Mouse (Mus musculus) kidney, postnatal 0 days (tissue): ENCODE measurements around the gene Pde3a. TPM values are rescaled to one million over a fixed set of nuclear protein-coding genes. Genes with fewer than 3 reads are reported as not detected.

ENCODE experiments used
- ATAC-seq: fragments of 200-750 bp; cut with Nextera tagmentation; replicated peaks from 2 replicates; pipeline ENCODE4 v1.8.0; 2017; ENCODE audit warnings: low read depth, moderate number of reproducible peaks, moderate TSS enrichment, moderate library complexity; ENCODE audit not compliant: low FRiP score
- DNase-seq: peaks from one replicate; pipeline ENCODE4 v3.0.0-alpha.2; 2016; ENCODE audit warnings: low spot score
- H3K27ac ChIP-seq: fragments of 300-500 bp; sonication (generic); 2 replicates; pipeline ENCODE4 v1.5.1; 2014; ENCODE audit warnings: mild to moderate bottlenecking
- H3K27me3 ChIP-seq: fragments of 300-500 bp; sonication (generic); 2 replicates; pipeline ENCODE4 v1.6.1; 2014; ENCODE audit warnings: low read length, mixed read lengths; ENCODE audit not compliant: insufficient read depth
- H3K36me3 ChIP-seq: fragments of 300-500 bp; sonication (generic); 2 replicates; pipeline ENCODE4 v1.6.1; 2014; ENCODE audit warnings: low read length, mixed read lengths; ENCODE audit not compliant: insufficient read depth
- H3K4me1 ChIP-seq: fragments of 300-500 bp; sonication (generic); replicated peaks from 2 replicates; pipeline ENCODE4 v1.6.1; 2014; ENCODE audit warnings: antibody characterized with exemption, low read length, mixed read lengths; ENCODE audit not compliant: insufficient read depth
- H3K4me2 ChIP-seq: fragments of 300-500 bp; sonication (generic); 2 replicates; pipeline ENCODE4 v1.6.1; 2014; ENCODE audit warnings: mild to moderate bottlenecking, low read length, moderate library complexity, mixed read lengths
- H3K4me3 ChIP-seq: fragments of 300-500 bp; sonication (generic); replicated peaks from 2 replicates; pipeline ENCODE4 v1.5.1; 2014; ENCODE audit warnings: low read depth, low read length
- H3K9ac ChIP-seq: fragments of 300-500 bp; sonication (generic); 2 replicates; pipeline ENCODE4 v1.6.1; 2014; ENCODE audit warnings: low read depth, low read length
- H3K9me3 ChIP-seq: fragments of 300-500 bp; sonication (generic); replicated peaks from 2 replicates; pipeline ENCODE4 v1.6.1; 2016; ENCODE audit warnings: low read length, inconsistent platforms, mixed read lengths
- CTCF ChIP-seq: IDR thresholded peaks from 2 replicates; pipeline ENCODE4 v1.5.1; 2016; ENCODE audit warnings: antibody characterized with exemption, low read depth, mild to moderate bottlenecking, moderate library complexity
- WGBS: fragments of 180-500 bp; shearing (Covaris S2); extraction: QIAGEN DNeasy Blood & Tissue Kit; methylation state at CpG from one replicate; pipeline ENCODE4 v1.1.7; 2014; 5-methylcytosine and 5-hydroxymethylcytosine counted together
- polyA plus RNA-seq: library from polyadenylated mRNA; unstranded; fragments of >200 nt; fragmentation: Nextera tagmentation; extraction: Ambion mirVana; gene quantifications from 2 replicates; pipeline ENCODE4 v1.2.1, GENCODE M21; 2015

The Pde3a gene
- polyA plus RNA-seq, 1 experiment from 2014 or later: 9.9 TPM

DNA sequence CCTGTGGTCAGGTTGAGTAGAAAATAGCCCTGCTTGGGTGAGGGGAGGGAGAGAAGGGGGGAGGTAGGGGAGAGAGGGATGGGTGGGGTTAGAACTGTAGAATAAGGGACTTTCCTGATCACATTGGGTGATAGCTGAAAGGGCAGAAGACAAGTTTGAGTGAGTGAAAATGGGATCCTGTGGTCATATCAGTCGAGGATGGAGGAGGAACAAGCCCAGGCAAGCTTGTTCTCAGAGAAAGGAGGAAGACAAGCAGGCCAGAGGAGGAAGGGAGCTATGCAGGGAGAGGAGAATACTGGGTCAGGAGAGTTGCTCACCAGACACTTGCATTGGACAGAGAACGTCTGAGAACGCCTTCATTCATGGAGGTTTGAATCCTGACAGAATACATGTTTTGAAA lies 190.9 kb downstream of the Pde3a start:
- H3K9ac ChIP-seq: no peak overlapping the region
- no peak for ATAC-seq
- TF ChIP-seq CTCF: no peak
- WGBS: 79% methylated on average over 3 of the region's 3 CpGs
- no peak overlapping the region for H3K27ac ChIP-seq
- H3K4me2 ChIP-seq: no peak overlapping the region
- H3K4me1 ChIP-seq: no peaks in the 10 kb centered on the region
- H3K36me3 ChIP-seq: no peaks in the 10 kb centered on the region
- H3K4me3 ChIP-seq: no peak overlapping the region
- H3K9me3 ChIP-seq: no peaks in the 10 kb centered on the region
- no peak for DNase-seq
- H3K27me3 ChIP-seq: no peaks in the 10 kb centered on the region

DNA sequence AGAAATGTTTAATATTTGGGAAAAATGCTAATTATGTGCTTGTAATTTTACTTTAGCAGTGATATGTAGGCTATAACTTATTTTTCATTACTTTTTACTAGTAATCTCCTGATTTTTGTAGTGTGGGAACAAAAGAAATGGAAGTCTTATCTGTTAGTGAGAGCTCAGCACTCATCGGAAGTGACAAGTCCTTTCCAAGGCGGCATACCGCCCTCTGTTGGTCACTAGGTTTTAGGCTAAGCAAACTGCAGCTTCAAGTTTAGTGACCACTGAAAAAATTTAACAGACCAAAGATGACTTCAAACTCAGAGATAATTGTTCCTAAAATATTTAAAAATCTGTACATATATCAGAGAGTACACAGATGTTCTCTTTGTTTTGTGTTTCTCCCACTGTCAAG lies 198.5 kb downstream of the Pde3a start:
- TF ChIP-seq CTCF: peak; percentile 88
- 9% methylated on average over 3 of the region's 3 CpGs for WGBS
- Histone ChIP-seq H3K36me3 (no peaks in the 10 kb centered on the region), H3K9me3 (no peaks in the 10 kb centered on the region), H3K4me2 (no peak overlapping the region), H3K27me3 (no peaks in the 10 kb centered on the region), H3K4me3 (no peak overlapping the region), H3K4me1 (no peaks in the 10 kb centered on the region), H3K27ac (no peak overlapping the region), H3K9ac (no peak overlapping the region)
- peak; percentile 89 for DNase-seq
- no peak for ATAC-seq

DNA sequence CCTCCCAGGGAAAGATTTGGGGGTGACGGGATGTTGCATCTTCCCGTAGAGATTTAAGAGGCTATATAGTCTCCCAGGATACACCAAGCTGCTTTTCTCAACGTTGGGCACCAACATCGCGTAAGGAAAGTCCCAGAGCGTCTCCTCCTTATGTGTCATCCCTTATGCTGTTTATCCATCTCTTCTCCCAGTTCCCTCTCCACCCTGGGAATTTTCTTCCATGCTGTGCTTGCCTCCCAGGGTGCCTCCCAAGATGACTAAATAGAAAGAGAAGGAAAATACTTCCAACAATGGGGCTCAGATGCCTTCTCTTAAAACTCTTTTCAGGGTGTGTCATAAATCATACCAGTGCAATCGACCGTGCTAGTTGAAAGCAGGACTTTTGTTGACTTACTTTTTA lies 199.8 kb downstream of the Pde3a start:
- Histone ChIP-seq H3K4me3 (no peak overlapping the region), H3K9ac (no peak overlapping the region), H3K27ac (no peak overlapping the region), H3K9me3 (no peaks in the 10 kb centered on the region), H3K4me1 (no peaks in the 10 kb centered on the region), H3K4me2 (no peak overlapping the region), H3K36me3 (no peaks in the 10 kb centered on the region), H3K27me3 (no peaks in the 10 kb centered on the region)
- ATAC-seq: no peak
- WGBS: 54% methylated on average over 8 of the region's 8 CpGs
- no peak for TF ChIP-seq CTCF
- no peak for DNase-seq

DNA sequence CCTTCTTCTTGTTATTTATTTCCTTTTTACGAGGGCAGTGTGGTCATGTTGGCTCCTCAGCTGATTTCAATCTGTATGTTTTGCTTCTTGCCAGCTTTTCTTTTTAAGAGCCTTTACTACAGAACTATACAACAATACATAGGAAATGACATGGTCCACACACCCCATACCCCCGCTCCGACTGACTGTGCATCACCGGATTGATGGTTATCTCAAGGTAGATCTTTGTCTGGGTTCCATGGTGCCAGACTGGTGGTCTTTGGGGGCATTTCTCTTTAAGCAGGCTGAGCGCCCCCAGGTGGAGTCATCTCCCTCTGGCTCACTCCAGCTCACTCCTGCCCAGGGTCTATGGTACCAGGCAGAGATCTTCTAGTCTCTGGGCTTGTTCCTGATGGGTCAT lies 206.3 kb downstream of the Pde3a start:
- no peak overlapping the region for H3K4me2 ChIP-seq
- no peak overlapping the region for H3K4me3 ChIP-seq
- WGBS: 50% methylated on average over 5 of the region's 5 CpGs
- no peaks in the 10 kb centered on the region for H3K9me3 ChIP-seq
- H3K9ac ChIP-seq: no peak overlapping the region
- no peaks in the 10 kb centered on the region for H3K27me3 ChIP-seq
- ATAC-seq (0 out of 2 replicates have a peak, but pooled peaks have one; percentile 33), DNase-seq (no peak)
- 0 out of 2 replicates have a peak, but pooled peaks cover 3% of the 10 kb centered on the region for H3K4me1 ChIP-seq
- TF ChIP-seq CTCF: peak; percentile 3; the same call in 1 of the 2 replicates
- H3K36me3 ChIP-seq: no peaks in the 10 kb centered on the region
- H3K27ac ChIP-seq: no peak overlapping the region

DNA sequence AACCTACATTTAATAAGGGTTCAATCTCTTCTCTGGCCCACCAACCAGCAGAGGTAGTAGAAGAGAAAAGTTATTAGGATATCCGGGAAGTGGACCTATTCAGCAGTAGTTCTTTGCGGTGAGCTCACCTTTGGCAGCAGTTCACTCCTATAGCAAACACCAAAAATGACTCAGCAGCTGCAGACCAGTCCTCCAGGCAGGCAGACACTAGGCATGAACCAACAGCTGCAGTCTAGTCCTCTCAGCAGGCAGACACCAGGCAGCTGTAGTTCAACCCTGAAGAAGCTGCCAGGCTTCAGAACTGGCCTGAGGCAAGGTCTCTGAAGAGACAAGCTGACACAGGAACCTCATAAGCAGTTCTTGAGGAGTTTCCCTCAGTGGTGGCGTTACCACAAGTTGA lies 207.5 kb downstream of the Pde3a start:
- no peak for TF ChIP-seq CTCF
- ATAC-seq (no peak), DNase-seq (no peak)
- Histone ChIP-seq H3K9me3 (no peaks in the 10 kb centered on the region), H3K27me3 (no peaks in the 10 kb centered on the region), H3K4me2 (no peak overlapping the region), H3K4me3 (no peak overlapping the region), H3K9ac (no peak overlapping the region), H3K27ac (no peak overlapping the region), H3K36me3 (no peaks in the 10 kb centered on the region), H3K4me1 (0 out of 2 replicates have a peak, but pooled peaks cover 3% of the 10 kb centered on the region)
- 90% methylated on average over 3 of the region's 3 CpGs for WGBS

DNA sequence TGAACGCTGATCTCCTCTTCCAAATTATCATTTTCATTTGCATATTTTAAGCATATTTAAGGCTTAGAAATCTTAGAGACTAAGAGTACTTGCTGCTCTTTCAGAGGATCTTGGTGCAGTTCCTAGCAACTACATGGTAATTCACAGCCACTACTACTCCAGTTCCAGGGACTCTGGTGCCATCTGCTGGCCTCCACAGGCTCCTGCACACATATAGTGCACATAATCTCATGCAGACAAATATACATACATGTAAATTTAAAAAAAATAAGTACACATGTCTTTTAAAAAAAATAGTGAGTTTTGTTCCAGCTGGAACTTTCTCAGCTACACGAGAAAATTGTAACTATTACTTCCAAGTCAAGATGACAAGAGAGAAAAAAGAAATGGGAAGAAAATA lies 221.2 kb downstream of the Pde3a start:
- Histone ChIP-seq H3K4me2 (no peak overlapping the region), H3K9me3 (no peaks in the 10 kb centered on the region), H3K27me3 (no peaks in the 10 kb centered on the region), H3K9ac (no peak overlapping the region), H3K4me3 (no peak overlapping the region), H3K4me1 (no peaks in the 10 kb centered on the region), H3K27ac (no peak overlapping the region), H3K36me3 (no peaks in the 10 kb centered on the region)
- DNase-seq (no peak), ATAC-seq (no peak)
- TF ChIP-seq CTCF: no peak
- WGBS: 91% methylated on average over 2 of the region's 2 CpGs

DNA sequence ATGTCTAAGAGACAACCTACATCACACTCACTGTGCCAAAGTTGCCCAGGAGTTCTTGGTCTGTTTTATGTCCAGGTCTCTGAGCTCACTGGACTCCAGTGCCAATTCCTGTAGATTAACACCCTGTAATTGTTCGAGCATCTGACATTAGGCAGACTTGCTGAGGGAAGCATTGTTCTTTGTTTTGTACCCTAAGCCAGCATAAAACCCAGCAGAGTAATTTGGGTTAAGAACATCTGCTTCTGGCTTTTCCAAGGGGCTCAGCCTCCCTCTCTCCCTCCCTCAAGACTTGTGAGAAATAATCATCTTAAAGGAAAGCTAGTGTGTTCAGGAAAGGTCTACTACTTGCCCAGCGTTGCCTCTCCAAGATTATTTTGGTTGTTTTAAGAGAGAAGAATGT lies 225.2 kb downstream of the Pde3a start:
- Histone ChIP-seq H3K36me3 (no peaks in the 10 kb centered on the region), H3K27ac (0 out of 2 replicates have a peak overlapping the region, but pooled peaks have one; percentile 2), H3K27me3 (no peaks in the 10 kb centered on the region), H3K9ac (no peak overlapping the region), H3K4me3 (no peak overlapping the region), H3K9me3 (no peaks in the 10 kb centered on the region), H3K4me1 (no peaks in the 10 kb centered on the region), H3K4me2 (no peak overlapping the region)
- 68% methylated on average over 2 of the region's 2 CpGs for WGBS
- DNase-seq: no peak
- ATAC-seq: no peak
- TF ChIP-seq CTCF: no peak
